Mouse (Mus musculus) spleen, postnatal 4 days (tissue): Measurements from ENCODE around the gene Cntd1.
"Not testable (repeated sequence)": the region's sequence is repeated elsewhere in the genome, so short reads cannot be mapped to it uniquely, and the experiment has no call there.

Source experiments
- DNase-seq, 2 experiments: peaks; one replicate each; pipeline ENCODE4 v3.0.0; 2022; ENCODE audit warnings: low spot score in 2 of 2

The Cntd1 gene

GRCm38 (mm10) chr11:101282896-101283295 lies 4.1 kb downstream of the Cntd1 start:
- no peak for DNase-seq

DNA sequence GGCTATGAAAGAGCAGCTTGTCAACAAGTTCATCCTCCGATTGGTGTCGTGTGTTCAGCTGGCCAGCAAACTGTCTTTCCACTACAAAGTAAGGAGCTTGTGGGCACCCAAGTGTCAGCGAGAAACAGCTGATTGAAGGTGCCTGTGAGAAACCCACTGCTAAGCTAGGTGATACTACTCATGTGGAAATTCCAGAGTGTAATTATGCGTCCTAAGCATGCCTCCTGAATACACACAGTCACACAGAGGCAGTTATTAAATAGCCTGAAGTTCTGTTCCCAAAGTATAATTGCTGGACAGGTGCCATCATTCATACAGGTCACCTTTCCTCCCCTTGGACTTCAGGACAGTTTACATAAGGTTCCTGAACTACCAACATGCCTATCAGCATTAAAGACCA lies 5.0 kb downstream of the Cntd1 start:
- DNase-seq, result no peak

DNA sequence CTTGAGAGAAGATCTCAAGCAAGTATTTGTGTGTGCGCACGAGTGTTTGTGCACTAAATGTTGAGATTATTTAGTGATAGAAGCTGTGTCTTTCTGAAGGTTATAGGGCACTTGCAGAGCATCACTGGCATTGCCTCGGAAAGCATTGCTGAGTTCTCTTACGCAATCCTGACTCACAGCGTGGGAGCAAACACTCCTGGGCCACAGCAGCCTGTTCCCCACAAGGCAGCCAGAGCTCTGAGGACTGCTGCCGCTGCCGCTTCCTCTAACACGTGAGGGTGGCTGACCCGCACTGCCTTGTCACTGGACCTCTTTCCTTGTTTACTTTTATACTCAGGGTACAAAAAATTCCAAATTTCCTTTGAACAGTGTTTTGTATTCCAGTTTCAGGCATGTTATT lies 8.5 kb downstream of the Cntd1 start:
- DNase-seq, result no peak

DNA sequence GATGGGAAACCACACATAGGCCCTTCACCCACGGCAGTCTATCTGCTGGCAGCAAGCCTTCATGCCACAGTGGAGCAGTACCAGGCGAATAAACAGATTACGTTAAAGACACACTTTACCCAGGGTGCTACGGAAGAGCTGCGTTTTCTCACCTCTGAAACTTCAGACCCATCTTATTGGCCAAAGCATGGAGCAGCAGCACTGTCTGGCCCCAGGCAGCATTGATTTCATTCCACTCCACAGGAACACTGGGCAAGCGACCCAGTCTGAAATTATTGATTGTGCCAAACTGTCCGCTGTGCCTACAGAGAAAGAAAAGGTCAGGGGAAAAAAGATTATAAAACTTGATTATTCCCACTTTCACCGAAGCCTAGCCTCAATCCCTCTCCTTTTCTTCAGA lies 12.4 kb downstream of the Cntd1 start:
- DNase-seq, result no peak

- DNase-seq, result no peak
These were observed 16.4 kb downstream of the Cntd1 start for GRCm38 (mm10) chr11:101295191-101295590.

- peak; percentile 60 to 75 for DNase-seq
These were observed 22.1 kb downstream of the Cntd1 start for GRCm38 (mm10) chr11:101300881-101301280.

GRCm38 (mm10) chr11:101301299-101302003 lies 22.6 kb downstream of the Cntd1 start:
- DNase-seq, result no peak

DNA sequence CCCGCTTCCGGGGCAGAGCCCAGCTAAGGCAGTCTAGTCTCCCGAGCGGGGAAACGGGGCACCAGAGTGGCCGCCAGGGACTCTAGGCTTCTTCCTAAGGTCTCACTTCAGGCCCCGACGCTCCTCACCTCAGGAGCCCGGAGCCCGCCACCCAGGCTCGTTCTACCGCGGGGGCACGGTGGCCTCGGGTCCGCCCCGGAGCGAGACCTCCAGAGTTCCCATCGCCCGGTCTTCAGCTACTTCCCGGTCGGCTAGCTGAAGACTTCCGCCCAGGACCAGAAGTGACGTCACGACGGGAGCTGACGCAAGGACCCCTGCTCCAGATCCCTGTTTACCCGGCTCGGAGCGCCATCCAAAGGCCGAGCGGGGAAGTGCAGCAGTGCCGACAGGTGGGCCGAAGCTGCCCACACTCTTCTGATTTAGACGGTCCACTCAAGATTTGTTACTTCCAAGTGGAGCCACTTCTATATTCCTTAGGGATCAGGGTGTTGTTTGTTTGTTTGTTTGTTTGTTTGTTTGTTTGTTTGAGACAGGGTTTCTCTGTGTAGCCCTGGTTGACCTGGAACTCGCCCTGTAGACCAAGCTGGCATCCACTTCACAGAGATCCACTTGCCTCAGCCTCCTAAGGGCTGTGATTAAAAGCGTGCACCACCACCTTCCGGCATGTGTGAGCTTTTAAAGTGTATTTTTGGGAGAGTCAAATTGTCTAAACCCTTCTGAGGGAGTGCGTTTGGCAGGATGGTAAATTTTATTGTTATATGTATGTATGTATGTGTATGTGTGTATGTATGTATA lies 23.4 kb downstream of the Cntd1 start, which contains the start of gene Becn1:
Becn1 (minus strand) TSS at position 283 of the 795 bp plus-strand sequence.
- DNase-seq, result peak; percentile 97 to 100

- DNase-seq, result no peak
These were observed 28.9 kb downstream of the Cntd1 start for GRCm38 (mm10) chr11:101307744-101308143.

- no peak for DNase-seq
These were observed 32.3 kb downstream of the Cntd1 start for GRCm38 (mm10) chr11:101311083-101311482.

- DNase-seq, result no peak
These were observed 33.3 kb downstream of the Cntd1 start for GRCm38 (mm10) chr11:101312150-101312549.

DNA sequence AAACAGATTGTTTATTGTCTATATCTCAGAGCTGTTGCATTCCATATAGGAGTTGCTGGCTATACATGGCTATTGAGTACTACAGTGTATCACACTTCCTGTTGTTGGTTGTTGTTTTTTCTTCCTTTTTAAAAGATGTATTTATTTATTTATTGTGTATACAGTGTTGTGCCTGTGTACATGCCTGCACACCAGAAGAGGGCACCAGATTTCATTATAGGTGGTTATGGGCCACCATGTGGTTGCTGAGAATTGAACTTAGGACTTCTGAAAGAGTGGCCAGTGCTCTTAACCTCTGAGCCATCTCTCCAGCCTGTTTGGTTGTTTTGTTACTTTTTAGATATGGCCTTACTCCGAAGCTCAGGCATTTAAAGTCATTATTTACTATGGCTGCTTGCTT lies 35.8 kb downstream of the Cntd1 start:
- DNase-seq, result no peak

DNA sequence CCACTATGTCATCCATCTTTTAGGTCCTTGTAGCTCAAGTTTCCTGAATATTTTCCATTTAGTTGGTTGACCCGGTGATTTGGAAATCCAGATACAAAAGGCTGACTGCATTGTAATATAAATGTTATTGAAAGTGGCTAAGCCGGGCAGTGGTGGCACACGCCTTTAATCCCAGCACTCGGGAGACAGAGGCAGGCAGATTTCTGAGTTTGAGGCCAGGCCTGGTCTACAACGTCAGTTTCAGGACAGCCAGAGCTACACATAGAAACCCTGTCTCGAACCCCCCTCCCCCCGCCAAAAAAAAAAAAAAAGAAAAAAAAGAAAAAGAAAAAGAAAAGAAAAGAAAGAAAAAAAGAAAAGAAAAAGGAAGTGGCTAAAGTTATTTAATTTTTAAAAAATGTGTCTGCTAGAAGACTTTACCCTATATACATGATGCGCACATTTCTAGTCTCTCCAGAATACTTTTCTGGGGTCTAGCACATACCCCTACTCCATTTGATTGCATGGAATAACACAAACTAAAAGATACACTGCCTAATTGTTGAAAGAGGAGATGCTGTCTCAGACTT lies 36.4 kb downstream of the Cntd1 start:
- no peak for DNase-seq

- DNase-seq, result peak; percentile 91 to 96
These were observed 37.1 kb downstream of the Cntd1 start, which contains the start of gene Psme3 for GRCm38 (mm10) chr11:101315665-101316500. TSS of gene Psme3 (plus strand) at chr11:101316213.

DNA sequence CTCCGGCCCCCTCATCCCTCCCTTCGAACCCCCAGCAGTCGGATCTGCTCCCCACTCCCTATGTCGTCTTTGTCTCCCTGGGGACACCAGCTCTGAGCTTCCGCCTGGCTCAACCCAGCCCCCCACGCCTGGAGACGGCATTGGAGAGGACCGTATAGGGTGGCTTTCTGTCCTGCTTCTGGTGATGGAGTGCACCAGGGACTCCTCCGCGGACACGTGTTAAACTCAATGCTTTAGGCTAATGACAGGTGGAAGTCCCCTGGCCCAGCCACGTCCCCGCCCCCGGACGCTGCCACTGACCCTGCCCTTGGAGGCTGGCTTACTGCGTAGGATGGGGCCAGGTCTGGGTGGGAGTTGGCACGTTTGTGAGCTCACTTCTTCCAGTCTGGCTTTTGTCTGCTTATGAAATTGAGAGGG lies 37.7 kb downstream of the Cntd1 start:
- DNase-seq, result peak; percentile 70 to 83

DNA sequence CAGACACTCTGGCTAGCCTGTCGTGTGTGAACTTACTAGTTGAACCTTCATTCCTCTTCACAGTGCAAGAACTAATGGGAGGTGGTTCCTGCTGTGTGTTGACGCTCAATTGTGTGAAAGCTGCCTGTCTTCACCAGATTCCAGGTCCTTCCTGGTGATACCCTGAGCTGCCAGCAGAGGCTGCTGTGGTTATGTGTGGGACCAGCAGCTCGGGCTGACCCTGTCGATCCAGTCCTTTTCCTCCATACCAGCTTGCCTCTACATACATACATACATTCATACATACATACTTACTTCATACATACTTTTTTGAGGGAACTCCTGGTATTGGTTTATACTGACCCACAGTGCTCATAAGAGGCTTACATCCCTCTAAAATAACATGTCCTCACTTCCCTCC lies 44.8 kb downstream of the Cntd1 start:
- DNase-seq, result peak; percentile 61 to 76

DNA sequence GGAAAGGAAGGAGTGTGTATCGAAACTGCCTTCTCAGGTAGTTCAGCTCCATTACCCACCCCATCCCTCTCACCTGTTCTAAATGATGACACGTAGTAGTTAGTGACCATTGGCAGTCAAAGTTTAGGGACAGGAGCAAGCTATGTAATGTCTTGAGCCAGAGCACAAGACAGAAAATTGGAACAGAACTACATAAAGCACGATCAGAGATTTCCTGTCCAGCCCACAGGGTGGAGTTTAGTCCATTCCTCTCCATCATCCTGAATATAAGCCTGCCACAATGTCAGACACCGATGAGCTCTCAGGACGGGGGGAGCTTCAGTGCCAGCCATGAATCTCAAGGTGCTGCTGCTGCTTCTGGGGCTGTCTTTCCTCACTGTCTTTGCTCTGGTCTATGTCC lies 46.0 kb downstream of the Cntd1 start, which contains the start of gene Aoc2:
Aoc2 (plus strand) TSS at position 301 of the 400 bp plus-strand sequence.
- DNase-seq, result no peak

DNA sequence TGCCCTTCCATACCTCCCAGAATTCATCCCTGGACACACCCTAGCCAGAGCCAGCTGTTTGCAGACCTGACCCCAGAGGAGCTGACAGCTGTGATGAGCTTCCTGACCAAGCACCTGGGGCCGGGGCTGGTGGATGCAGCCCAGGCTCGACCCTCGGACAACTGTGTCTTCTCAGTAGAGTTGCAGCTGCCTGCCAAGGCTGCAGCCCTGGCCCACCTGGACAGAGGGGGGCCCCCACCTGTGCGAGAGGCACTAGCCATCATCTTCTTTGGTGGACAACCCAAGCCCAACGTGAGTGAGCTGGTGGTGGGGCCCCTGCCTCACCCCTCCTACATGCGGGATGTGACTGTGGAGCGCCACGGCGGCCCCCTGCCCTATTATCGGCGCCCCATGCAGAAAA lies 46.4 kb downstream of the Cntd1 start:
- not testable (repeated sequence) for DNase-seq

GRCm38 (mm10) chr11:101326147-101326546 lies 47.3 kb downstream of the Cntd1 start:
- DNase-seq, result no peak

GRCm38 (mm10) chr11:101327311-101327710 lies 48.5 kb downstream of the Cntd1 start:
- DNase-seq, result no peak

- no peak for DNase-seq
These were observed 50.3 kb downstream of the Cntd1 start for GRCm38 (mm10) chr11:101328941-101329635.
